Mouse (Mus musculus): Measurements from ENCODE around the gene Kbtbd4. TPM values are rescaled to one million over a fixed set of nuclear protein-coding genes. Genes with fewer than 3 reads are reported as not detected.
"Not testable (repeated sequence)": the region's sequence is repeated elsewhere in the genome, so short reads cannot be mapped to it uniquely, and the experiment has no call there.

The Kbtbd4 gene
- 10 to 100 TPM; 17.8 to 19.2 TPM for total RNA-seq (2021)
- long read RNA-seq, experiment 1, transcript Kbtbd4-202 (4 exons, 2,343 nt), result minor isoform, 8 of 31 reads
- long read RNA-seq, experiment 1, transcript Kbtbd4-201 (4 exons, 2,437 nt), result major isoform, 22 of 31 reads
- long read RNA-seq, experiment 1, partial matches to known transcripts, result 0 of 31 reads
- long read RNA-seq, experiment 1, other reads (novel, unspliced or antisense), result 1 of 31 reads
- long read RNA-seq, experiment 2, transcript Kbtbd4-202 (4 exons, 2,343 nt), result minor isoform, 10 of 31 reads
- long read RNA-seq, experiment 2, transcript Kbtbd4-201 (4 exons, 2,437 nt), result major isoform, 18 of 31 reads
- long read RNA-seq, experiment 2, partial matches to known transcripts, result 0 of 31 reads
- long read RNA-seq, experiment 2, other reads (novel, unspliced or antisense), result 3 of 31 reads

GRCm38 (mm10) chr2:90904076-90904855 lies at the start of gene Kbtbd4, which contains the start of gene Ndufs3:
Gene Kbtbd4 (plus strand): TSS chr2:90904740.
Gene Ndufs3 (minus strand): TSS chr2:90904827.
- peak; percentile 87 for DNase-seq (ENCODE audit: low spot score)

DNA sequence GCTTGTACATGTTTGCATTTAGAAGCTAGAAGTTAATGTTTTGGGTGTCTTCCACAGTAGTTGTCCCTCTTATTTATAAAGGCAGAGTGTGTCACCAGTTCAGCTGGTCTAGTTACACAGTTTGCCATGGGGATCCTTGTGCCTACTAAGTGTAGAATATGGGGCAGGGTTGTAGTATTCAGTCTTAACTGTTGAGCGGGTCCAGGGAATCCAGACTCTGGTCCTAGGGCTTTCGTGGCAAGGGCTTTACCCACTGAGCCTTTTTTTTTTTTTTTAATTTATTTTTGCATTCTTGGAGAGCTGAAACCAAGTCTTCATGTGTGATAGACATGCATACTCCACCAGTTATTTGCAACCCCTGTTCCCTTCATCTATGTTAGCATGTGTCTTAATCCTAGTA lies 43.1 kb upstream of the Kbtbd4 start:
- no peak for DNase-seq (ENCODE audit: low spot score)

- no peak for DNase-seq (ENCODE audit: low spot score)
These were observed 40.4 kb upstream of the Kbtbd4 start for GRCm38 (mm10) chr2:90864184-90864583.

DNA sequence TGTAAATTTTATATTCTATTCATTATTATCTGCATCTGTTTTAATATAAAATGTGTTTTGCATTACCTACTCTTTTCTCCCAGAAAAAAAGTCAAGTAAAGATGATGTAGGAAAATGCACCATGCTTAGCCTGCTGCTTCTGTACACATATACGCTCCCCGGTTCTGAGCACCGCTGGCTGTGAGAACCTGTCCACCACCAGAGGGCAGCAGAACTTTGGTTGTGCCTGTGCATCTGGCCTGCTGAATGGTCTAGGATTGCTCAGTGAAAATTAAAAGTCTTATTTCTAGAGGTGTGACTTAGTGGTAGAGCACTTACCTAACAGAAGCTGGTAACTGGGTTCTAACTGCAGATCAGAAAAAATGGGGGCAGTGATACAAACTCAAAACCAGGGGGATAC lies 38.0 kb upstream of the Kbtbd4 start:
- DNase-seq (ENCODE audit: low spot score), result peak; percentile 89

GRCm38 (mm10) chr2:90870136-90870601 lies 34.4 kb upstream of the Kbtbd4 start:
- DNase-seq (ENCODE audit: low spot score), result no peak

GRCm38 (mm10) chr2:90871180-90871961 lies 33.2 kb upstream of the Kbtbd4 start:
- peak; percentile 80 for DNase-seq (ENCODE audit: low spot score)

DNA sequence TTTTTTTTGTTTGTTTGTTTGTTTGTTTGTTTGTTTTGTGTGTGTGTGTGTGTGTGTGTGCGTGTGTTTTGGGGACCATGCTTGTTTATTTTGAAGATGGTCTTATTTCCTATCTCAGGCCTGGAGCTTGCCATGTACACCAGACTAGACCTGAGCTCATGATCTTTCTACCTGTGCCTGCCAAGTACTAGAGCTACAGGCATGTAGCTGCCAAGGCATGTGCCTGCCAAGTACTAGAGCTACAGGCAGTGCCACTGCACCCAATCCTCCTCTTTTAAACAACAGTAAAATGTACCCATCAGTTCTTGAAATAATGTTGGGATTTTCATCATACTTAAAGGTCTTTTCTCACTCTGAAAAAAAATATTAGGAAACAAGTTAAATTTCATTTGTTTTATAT lies 30.5 kb upstream of the Kbtbd4 start:
- DNase-seq (ENCODE audit: low spot score), result no peak

DNA sequence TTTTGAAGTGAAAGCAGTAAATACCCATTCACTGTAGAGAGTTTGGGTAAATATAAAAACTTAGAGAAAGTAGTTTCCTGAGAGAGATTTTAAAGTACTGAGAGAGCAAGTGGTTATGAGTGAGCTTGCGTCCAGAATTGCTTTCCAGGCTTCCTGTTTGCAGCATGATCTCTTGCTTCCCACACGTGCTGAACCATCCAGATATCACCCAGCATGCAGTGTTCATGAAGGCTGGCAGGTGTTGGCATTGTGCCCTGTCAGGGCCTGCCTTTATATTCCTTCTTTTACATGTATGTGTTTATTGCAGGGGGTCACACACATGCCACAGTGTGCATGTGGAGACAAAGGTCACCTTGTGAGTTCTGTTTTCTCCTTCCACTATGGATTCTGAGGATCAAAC lies 29.3 kb upstream of the Kbtbd4 start:
- no peak for DNase-seq (ENCODE audit: low spot score)

- no peak for DNase-seq (ENCODE audit: low spot score)
These were observed 26.8 kb upstream of the Kbtbd4 start for GRCm38 (mm10) chr2:90877584-90878259.

- DNase-seq (ENCODE audit: low spot score), result no peak
These were observed 25.1 kb upstream of the Kbtbd4 start for GRCm38 (mm10) chr2:90879419-90879818.

DNA sequence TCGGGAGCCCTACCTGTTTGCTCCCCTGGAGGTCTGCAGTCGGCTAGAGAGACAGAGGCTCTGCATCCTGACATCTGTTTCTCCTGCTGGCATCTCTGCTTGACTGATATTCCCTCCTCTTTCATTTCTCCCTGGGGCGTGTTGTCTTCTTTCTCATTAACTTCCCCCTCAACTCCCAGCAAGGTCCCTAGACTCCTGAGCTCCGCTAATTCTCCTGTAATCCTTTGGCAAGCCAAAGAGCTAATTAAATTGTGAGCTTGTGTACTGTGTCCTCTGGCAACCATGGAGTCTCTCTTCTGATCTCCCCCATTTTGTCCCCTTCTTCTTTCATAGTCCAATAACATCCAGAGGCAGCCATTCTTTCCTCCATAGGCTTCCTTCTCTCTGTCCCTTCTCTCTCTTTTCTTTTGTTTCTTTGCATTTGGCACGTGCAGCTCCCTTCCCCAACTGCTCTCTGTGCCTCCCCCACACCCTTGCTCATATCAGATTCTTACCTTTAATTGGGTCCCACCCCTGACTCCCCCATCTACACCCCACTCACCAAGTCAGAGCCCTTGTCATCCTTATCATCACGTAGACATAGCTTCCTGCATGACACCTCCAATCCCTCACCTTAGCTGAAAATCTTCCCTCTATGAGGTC lies 24.3 kb upstream of the Kbtbd4 start:
- DNase-seq (ENCODE audit: low spot score), result no peak

DNA sequence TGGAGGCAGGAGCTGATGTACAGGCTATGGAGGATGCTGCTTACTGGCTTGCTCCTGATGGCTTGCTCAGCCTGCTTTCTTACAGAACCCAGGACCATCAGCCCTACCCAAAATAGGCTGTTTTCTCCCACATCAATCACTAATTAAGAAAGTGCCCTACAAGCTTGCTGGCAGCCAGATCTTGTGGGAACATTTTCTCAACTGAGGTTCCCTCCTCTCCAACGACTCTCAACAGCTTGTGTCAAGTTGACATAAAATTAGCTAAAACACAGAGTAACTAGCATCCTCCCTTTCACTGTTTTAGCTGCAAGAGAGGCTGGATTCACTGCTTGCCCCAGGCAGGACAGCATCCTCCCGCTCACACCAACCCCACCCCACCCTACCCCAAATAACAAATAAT lies 22.7 kb upstream of the Kbtbd4 start:
- DNase-seq (ENCODE audit: low spot score), result no peak

- no peak for DNase-seq (ENCODE audit: low spot score)
These were observed 19.1 kb upstream of the Kbtbd4 start, which contains the start of gene C1qtnf4 for GRCm38 (mm10) chr2:90885218-90886041. Gene C1qtnf4 (plus strand): TSS chr2:90885860.

GRCm38 (mm10) chr2:90886436-90886835 lies 18.1 kb upstream of the Kbtbd4 start:
- DNase-seq (ENCODE audit: low spot score), result no peak

DNA sequence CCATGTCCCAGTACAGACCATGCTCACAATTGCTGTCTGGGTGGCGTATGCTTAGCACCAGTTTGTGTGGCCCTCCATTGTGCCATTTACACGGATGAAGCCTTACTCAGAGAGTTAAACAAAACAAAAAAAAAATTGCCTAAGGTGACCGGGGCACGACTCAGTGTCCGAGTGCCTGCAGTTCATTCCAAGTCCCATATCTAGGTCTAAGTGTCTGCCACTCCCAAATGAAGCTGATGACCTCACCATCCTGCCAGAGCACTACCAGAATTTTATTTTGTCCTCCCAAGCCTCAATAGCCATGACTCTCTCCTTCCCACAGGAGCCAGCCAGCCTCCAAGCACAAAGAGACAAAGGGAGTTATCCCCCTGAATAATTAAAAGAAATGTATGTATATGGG lies 16.9 kb upstream of the Kbtbd4 start:
- no peak for DNase-seq (ENCODE audit: low spot score)

- DNase-seq (ENCODE audit: low spot score), result peak; percentile 25
These were observed 14.7 kb upstream of the Kbtbd4 start for GRCm38 (mm10) chr2:90889550-90890548.

DNA sequence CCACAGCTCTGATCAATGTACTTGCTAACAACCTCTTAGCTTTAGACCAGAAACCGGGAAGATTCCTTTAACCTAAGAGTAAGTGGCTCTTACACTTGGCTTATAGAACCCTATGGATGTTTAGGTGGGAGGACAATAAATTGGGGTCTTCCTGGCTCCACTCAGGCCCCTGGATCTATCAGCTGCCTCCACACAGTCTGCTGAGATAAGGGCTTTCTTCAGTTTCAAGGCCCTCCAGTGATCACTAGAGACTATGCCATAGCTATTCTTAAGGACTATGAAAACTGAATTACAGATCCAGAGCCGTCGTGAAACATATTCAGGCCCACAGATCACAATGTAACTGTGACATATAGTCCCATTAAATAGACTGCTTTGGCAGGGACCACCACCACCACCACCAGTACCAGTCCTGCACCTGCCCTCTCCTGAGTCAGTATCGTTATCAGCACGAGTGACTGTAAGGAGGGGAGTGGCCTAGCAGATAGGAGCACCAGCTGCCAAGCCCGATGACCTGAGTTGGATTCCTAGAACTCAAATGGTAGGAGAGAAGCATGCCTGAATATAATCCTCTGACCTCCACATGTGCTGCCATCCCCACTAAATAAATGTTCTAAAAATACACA lies 10.8 kb upstream of the Kbtbd4 start:
- no peak for DNase-seq (ENCODE audit: low spot score)

- DNase-seq (ENCODE audit: low spot score), result not testable (repeated sequence)
These were observed 10.3 kb upstream of the Kbtbd4 start for GRCm38 (mm10) chr2:90894299-90894677.

All from gastrocnemius, adult 18-20 months (tissue).